Mouse (Mus musculus) embryonic facial prominence, embryonic 10.5 days (tissue): ENCODE measurements around the gene Sox5. TPM values are rescaled to one million over a fixed set of nuclear protein-coding genes. Genes with fewer than 3 reads are reported as not detected.
A peak's percentile ranks its signal among the peaks of the same experiment; 100 is the strongest.

Experiments
- DNase-seq: peaks from one replicate; pipeline ENCODE4 v3.0.0-alpha.2; 2017; ENCODE audit warnings: low spot score
- H3K27ac ChIP-seq: fragments of 300-500 bp; sonication (generic); replicated peaks from 2 replicates; pipeline ENCODE4 v1.5.1; 2016; ENCODE audit warnings: mild to moderate bottlenecking
- H3K27me3 ChIP-seq: fragments of 300-500 bp; sonication (generic); replicated peaks from 2 replicates; pipeline ENCODE4 v1.6.1; 2016; ENCODE audit warnings: low read depth, mild to moderate bottlenecking; ENCODE audit not compliant: poor library complexity, severe bottlenecking
- H3K36me3 ChIP-seq: fragments of 300-500 bp; sonication (generic); replicated peaks from 2 replicates; pipeline ENCODE4 v1.6.1; 2016; ENCODE audit warnings: mild to moderate bottlenecking, moderate library complexity
- H3K4me1 ChIP-seq: fragments of 300-500 bp; sonication (generic); 2 replicates; pipeline ENCODE4 v1.6.1; 2016
- H3K4me3 ChIP-seq: fragments of 300-500 bp; sonication (generic); 2 replicates; pipeline ENCODE4 v1.5.1; 2016; ENCODE audit warnings: mild to moderate bottlenecking, moderate library complexity
- H3K9me3 ChIP-seq: fragments of 300-500 bp; sonication (generic); 2 replicates; pipeline ENCODE4 v1.6.1; 2016; ENCODE audit warnings: mild to moderate bottlenecking
- WGBS: fragments of 180-500 bp; shearing (Covaris S2); methylation state at CpG from one replicate; pipeline ENCODE4 v1.1.7; 2016; 5-methylcytosine and 5-hydroxymethylcytosine counted together
- polyA plus RNA-seq: library from polyadenylated mRNA; unstranded; fragments of >200 nt; fragmentation: Nextera tagmentation; extraction: Ambion mirVana; gene quantifications from 2 replicates; pipeline ENCODE4 v1.2.1, GENCODE M21; 2016

Sox5 gene
- polyA plus RNA-seq, 1 experiment from 2014 or later: 65.1 TPM

DNA sequence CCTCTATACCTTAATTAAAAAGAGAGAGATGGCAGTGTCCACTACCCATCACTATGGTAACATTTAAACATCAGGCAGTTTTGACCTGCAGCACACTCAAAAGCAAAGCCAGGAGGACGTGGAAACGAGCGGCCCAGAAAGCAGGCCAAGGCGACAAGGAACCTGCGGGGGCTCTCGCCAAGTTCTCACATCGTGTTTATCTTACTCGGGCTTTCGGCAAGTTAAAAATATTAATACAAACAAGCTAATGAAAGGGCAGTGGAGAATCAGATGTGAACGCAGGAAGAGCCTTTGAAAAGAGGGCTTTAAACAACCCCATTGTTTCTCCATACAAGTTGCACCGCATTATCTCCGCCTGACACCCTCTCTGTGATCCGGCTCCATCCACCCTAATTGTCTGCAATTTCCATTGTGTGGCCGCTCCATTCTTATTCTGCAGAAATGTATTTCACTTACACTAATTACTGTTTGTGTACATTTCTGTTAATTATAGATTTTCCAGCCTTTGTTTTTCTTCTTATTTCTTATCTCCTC is 444.3 kb downstream of the Sox5 start:
- H3K27me3 ChIP-seq: no peaks in the 10 kb centered on the region
- H3K9me3 ChIP-seq: peaks cover 5% of the 10 kb centered on the region
- H3K4me3 ChIP-seq: no peak overlapping the region
- H3K4me1 ChIP-seq: peaks cover 13% of the 10 kb centered on the region
- DNase-seq: no peak
- no peak overlapping the region; the same call in 1 of the 2 replicates for H3K27ac ChIP-seq
- 42% methylated on average over 14 of the region's 14 CpGs for WGBS
- H3K36me3 ChIP-seq: no peaks in the 10 kb centered on the region

DNA sequence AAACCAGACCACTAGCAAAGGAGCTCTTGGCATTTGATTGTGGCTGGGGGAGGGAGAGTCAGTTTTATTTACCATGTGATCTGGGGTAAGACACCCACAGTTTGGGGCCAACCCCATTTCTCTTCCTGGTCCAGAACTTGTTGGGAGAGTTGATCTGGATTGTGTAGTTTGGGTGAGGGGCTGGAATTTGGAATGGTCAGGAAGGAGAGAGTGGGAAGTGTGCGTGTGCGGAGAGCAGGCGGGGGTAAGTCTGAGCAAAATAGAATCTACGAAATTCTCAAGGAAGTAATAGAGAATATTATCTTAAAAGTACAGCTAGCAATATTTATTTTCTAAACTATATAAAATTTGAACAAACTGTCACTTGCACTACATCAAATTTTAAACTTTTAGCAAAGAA is 445.0 kb downstream of the Sox5 start:
- Histone ChIP-seq H3K4me1 (peaks cover 13% of the 10 kb centered on the region), H3K36me3 (no peaks in the 10 kb centered on the region), H3K4me3 (no peak overlapping the region), H3K27ac (no peak overlapping the region), H3K27me3 (no peaks in the 10 kb centered on the region), H3K9me3 (peaks cover 5% of the 10 kb centered on the region)
- 88% methylated on average over 4 of the region's 4 CpGs for WGBS
- DNase-seq: no peak

GRCm38 (mm10) chr6:144333146-144333545 is 448.6 kb downstream of the Sox5 start:
- peaks cover 12% of the 10 kb centered on the region for H3K4me1 ChIP-seq
- no peaks in the 10 kb centered on the region for H3K9me3 ChIP-seq
- H3K4me3 ChIP-seq: no peak overlapping the region
- DNase-seq: no peak
- no peaks in the 10 kb centered on the region for H3K36me3 ChIP-seq
- H3K27ac ChIP-seq: no peak overlapping the region
- 89% methylated on average over 4 of the region's 4 CpGs for WGBS
- no peaks in the 10 kb centered on the region for H3K27me3 ChIP-seq

DNA sequence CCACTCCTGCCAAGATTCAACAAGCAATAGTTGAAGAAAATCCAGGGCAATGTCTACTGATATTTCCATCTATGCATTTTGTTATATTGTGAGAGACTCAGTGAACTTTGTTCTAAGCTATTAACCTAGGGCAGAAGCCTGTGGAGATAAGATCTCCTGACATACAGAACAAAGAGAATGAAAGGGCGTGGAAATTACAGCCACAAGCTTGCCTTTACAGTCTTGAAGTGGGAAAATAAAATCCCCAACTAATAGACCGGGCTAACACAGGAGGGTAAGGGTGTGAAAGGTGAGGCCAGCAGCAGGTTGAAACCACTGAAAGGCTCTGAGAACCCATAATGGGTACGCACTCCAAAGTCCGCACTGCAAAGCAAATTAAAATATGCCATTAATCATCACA is 449.8 kb downstream of the Sox5 start:
- no peaks in the 10 kb centered on the region for H3K9me3 ChIP-seq
- 0 out of 2 replicates have a peak, but pooled peaks cover under 1% of the 10 kb centered on the region for H3K4me1 ChIP-seq
- H3K27me3 ChIP-seq: no peaks in the 10 kb centered on the region
- no peak for DNase-seq
- H3K4me3 ChIP-seq: no peak overlapping the region
- H3K36me3 ChIP-seq: no peaks in the 10 kb centered on the region
- no peak overlapping the region for H3K27ac ChIP-seq
- 82% methylated on average over 4 of the region's 4 CpGs for WGBS

GRCm38 (mm10) chr6:144329311-144329930 is 452.4 kb downstream of the Sox5 start:
- Histone ChIP-seq H3K27me3 (no peaks in the 10 kb centered on the region), H3K36me3 (no peaks in the 10 kb centered on the region), H3K4me3 (no peak overlapping the region), H3K9me3 (no peaks in the 10 kb centered on the region), H3K27ac (no peak overlapping the region), H3K4me1 (0 out of 2 replicates have a peak, but pooled peaks cover 6% of the 10 kb centered on the region)
- 81% methylated on average over 2 of the region's 2 CpGs for WGBS
- DNase-seq: no peak

DNA sequence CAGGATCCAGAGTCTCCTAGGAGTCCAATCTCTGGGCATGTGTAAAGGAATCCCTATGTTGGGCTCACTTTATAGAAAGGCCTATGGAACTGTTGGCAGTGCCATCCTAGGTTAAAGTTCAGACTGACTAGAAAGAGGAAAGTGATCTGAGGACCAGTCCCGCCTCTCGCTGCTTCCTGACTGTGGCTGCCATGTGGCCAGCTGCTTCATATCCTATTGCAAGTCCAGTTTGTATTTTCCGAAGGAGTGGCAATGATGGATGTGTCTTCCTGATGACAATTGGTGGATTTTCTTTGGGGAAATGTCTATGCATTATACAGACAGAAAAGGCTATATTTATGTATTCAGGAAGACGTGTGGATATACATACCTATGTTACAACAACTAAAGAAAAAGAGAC is 453.0 kb downstream of the Sox5 start:
- Histone ChIP-seq H3K4me3 (no peak overlapping the region), H3K27ac (no peak overlapping the region), H3K4me1 (0 out of 2 replicates have a peak, but pooled peaks cover 6% of the 10 kb centered on the region), H3K27me3 (no peaks in the 10 kb centered on the region), H3K36me3 (no peaks in the 10 kb centered on the region), H3K9me3 (no peaks in the 10 kb centered on the region)
- 89% methylated on average over 4 of the region's 4 CpGs for WGBS
- no peak for DNase-seq

- WGBS: 83% methylated on average over 3 of the region's 3 CpGs
- Histone ChIP-seq H3K4me1 (0 out of 2 replicates have a peak, but pooled peaks cover 6% of the 10 kb centered on the region), H3K27me3 (no peaks in the 10 kb centered on the region)
Measured at GRCm38 (mm10) chr6:144326817-144327216, 455.0 kb downstream of the Sox5 start.

GRCm38 (mm10) chr6:144323372-144323771 is 458.4 kb downstream of the Sox5 start:
- peaks cover 17% of the 10 kb centered on the region for H3K4me1 ChIP-seq
- H3K27ac ChIP-seq: no peak overlapping the region
- DNase-seq: no peak
- H3K4me3 ChIP-seq: no peak overlapping the region
- H3K27me3 ChIP-seq: no peaks in the 10 kb centered on the region
- H3K36me3 ChIP-seq: no peaks in the 10 kb centered on the region
- H3K9me3 ChIP-seq: no peaks in the 10 kb centered on the region
- 85% methylated on average over 4 of the region's 4 CpGs for WGBS

More at GRCm38 (mm10) chr6:144326817-144327216, 455.0 kb downstream of the Sox5 start:
- H3K27ac ChIP-seq: no peak overlapping the region
- no peak for DNase-seq
- H3K4me3 ChIP-seq: no peak overlapping the region
- H3K36me3 ChIP-seq: no peaks in the 10 kb centered on the region
- H3K9me3 ChIP-seq: no peaks in the 10 kb centered on the region

GRCm38 (mm10) chr6:144322297-144323047 is 459.3 kb downstream of the Sox5 start:
- 93% methylated on average over 13 of the region's 13 CpGs for WGBS
- Histone ChIP-seq H3K9me3 (no peaks in the 10 kb centered on the region), H3K36me3 (no peaks in the 10 kb centered on the region), H3K27me3 (no peaks in the 10 kb centered on the region), H3K27ac (no peak overlapping the region), H3K4me1 (peaks cover 20% of the 10 kb centered on the region), H3K4me3 (no peak overlapping the region)
- no peak for DNase-seq

- Histone ChIP-seq H3K27ac (no peak overlapping the region), H3K9me3 (no peaks in the 10 kb centered on the region), H3K4me1 (peaks cover 15% of the 10 kb centered on the region), H3K4me3 (no peak overlapping the region), H3K27me3 (no peaks in the 10 kb centered on the region), H3K36me3 (no peaks in the 10 kb centered on the region)
- no peak for DNase-seq
Measured at GRCm38 (mm10) chr6:144320327-144320726, 461.4 kb downstream of the Sox5 start.

DNA sequence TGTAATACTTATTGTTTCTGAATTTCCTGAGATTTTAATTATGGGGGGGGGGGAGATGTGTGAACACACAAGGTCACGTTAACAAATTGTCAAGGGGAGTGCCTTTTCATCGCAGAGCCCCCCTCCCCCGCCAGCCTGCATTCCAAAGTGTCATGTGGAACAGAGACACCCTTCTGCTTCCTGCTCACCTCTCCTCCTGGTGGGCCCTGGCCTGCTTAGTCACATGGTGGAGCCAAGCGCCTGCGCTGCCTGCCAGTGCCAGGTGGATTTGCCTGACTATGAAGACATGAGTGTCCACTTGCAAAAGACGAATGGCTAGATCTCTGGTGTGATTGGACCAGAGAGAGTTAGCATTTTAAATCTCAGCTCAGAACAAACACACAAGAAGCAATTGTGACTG is 462.1 kb downstream of the Sox5 start:
- H3K27me3 ChIP-seq: no peaks in the 10 kb centered on the region
- H3K27ac ChIP-seq: no peak overlapping the region
- H3K4me1 ChIP-seq: peaks cover 15% of the 10 kb centered on the region
- H3K4me3 ChIP-seq: no peak overlapping the region
- WGBS: 62% methylated on average over 6 of the region's 6 CpGs
- no peaks in the 10 kb centered on the region for H3K36me3 ChIP-seq
- DNase-seq: peak; percentile 38
- H3K9me3 ChIP-seq: no peaks in the 10 kb centered on the region

GRCm38 (mm10) chr6:144312781-144313754 is 468.7 kb downstream of the Sox5 start:
- 53% methylated on average over 17 of the region's 17 CpGs for WGBS
- Histone ChIP-seq H3K4me3 (no peak overlapping the region), H3K27ac (peak overlapping the region; percentile 55), H3K4me1 (peaks cover 21% of the 10 kb centered on the region), H3K9me3 (no peaks in the 10 kb centered on the region), H3K27me3 (no peaks in the 10 kb centered on the region), H3K36me3 (no peaks in the 10 kb centered on the region)
- peak; percentile 32 for DNase-seq
